Mouse (Mus musculus): ENCODE data around the gene Helz2.

DNA sequence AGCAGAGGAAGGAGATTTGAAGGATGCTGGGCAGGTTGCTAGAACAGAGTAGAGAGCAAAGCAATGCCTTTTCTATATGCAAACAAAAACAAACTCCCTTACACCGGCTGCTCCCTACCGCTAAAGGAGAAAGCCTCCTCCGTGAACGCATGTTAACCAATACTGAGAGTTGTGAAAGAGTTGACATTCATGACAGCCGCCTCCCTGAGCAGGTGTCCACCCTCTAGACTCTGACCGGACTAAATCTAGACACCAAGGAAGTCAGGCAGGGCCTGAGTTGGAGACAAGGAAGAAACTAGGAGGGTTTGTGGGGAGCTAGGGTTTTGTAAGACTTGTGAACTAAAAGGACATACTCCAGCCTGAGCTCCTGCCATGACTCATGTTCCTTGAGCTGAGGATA is 38.9 kb downstream of the Helz2 start:
- TF ChIP-seq EP300 (IDR thresholded peaks at IDR 0.05; ENCODE audit: insufficient read depth, low read depth, low read length), result no peak
- TF ChIP-seq POLR2A (IDR thresholded peaks at IDR 0.05; ENCODE audit: insufficient read depth, low read depth, low read length), result no peak
- no peak for TF ChIP-seq CTCF (IDR thresholded peaks at IDR 0.05)

Data from heart, adult 2 months (tissue).